Mouse (Mus musculus) cerebellum, adult 8-10 months (tissue): ENCODE results near the gene Iffo1.

Experiments used
- DNase-seq: peaks from one replicate; pipeline ENCODE4 v3.0.0; 2022

Iffo1 gene

GRCm38 (mm10) chr6:125196301-125196700 is 51.3 kb downstream of the Iffo1 start:
- DNase-seq = no peak

GRCm38 (mm10) chr6:125197166-125197565 is 52.1 kb downstream of the Iffo1 start:
- DNase-seq = no peak

- no peak for DNase-seq
Observed at GRCm38 (mm10) chr6:125210436-125210835, 65.4 kb downstream of the Iffo1 start.
